13 mouse cellular contexts compared by ENCODE assay signal in genomic region chr5:151143955-151144354, GRCm38 (mm10).
DNase-seq lines count a peak whose midpoint lies in the region; ATAC-seq and TF ChIP-seq lines count a peak whose summit lies in the region.
"Had no signal": no experiment of that assay in that cellular context is flagged by ENCODE, and none has a peak within 500 bp of the region (broad histone marks: within the 10 kb centered on the region; RNA-seq: fewer than 3 reads in every experiment).

No protein-coding gene starts in this region.

- H3K4me2 ChIP-seq in forebrain, embryonic 12.5 days = no peak overlapping the region
- H3K4me2 ChIP-seq in forebrain, postnatal 0 days (ENCODE audit: low read depth) = no peak overlapping the region
- H3K4me2 ChIP-seq in limb, embryonic 11.5 days (ENCODE audit: low read depth, severe bottlenecking) = no peak overlapping the region
- H3K4me2 ChIP-seq: embryonic facial prominence, embryonic 12.5 days; heart, embryonic 13.5 days had no signal

- 0 out of 2 replicates have a peak overlapping the region, but pooled peaks have one; percentile 79 for H3K27ac ChIP-seq in forebrain, embryonic 12.5 days
- no peak overlapping the region for H3K27ac ChIP-seq in forebrain, postnatal 0 days (ENCODE audit: low read depth, low read length)
- H3K27ac ChIP-seq in left cerebral cortex, adult 2 months = peak overlapping the region; percentile 70; the same call in 1 of the 2 replicates
- peak overlapping the region; percentile 76 for H3K27ac ChIP-seq in limb, embryonic 11.5 days (replicated peaks; ENCODE audit: low read depth, low read length)

- H3K9ac ChIP-seq in forebrain, embryonic 12.5 days = no peak overlapping the region
- H3K9ac ChIP-seq in forebrain, postnatal 0 days = no peak overlapping the region
- no peak overlapping the region for H3K9ac ChIP-seq in limb, embryonic 11.5 days (ENCODE audit: low read length)
- H3K9ac ChIP-seq: embryonic facial prominence, embryonic 12.5 days had no signal

- H3K27me3 ChIP-seq in forebrain, embryonic 12.5 days = no peaks in the 10 kb centered on the region
- no peaks in the 10 kb centered on the region for H3K27me3 ChIP-seq in forebrain, postnatal 0 days (ENCODE audit: insufficient read depth, low read length)
- no peaks in the 10 kb centered on the region for H3K27me3 ChIP-seq in limb, embryonic 11.5 days (ENCODE audit: control insufficient read depth, insufficient read depth, low read length)
- H3K27me3 ChIP-seq: embryonic facial prominence, embryonic 12.5 days; heart, embryonic 13.5 days had no signal

- WGBS in forebrain, embryonic 12.5 days = 89% methylated on average over 5 of the region's 5 CpGs
- WGBS in forebrain, postnatal 0 days = 85% methylated on average over 5 of the region's 5 CpGs
- 75% methylated on average over 5 of the region's 5 CpGs for WGBS in limb, embryonic 11.5 days

- no peak for DNase-seq in forebrain, postnatal 0 days
- DNase-seq in left cerebral cortex, adult 2 months (ENCODE audit: extremely low spot score in 1 of 2, low spot score in 2 of 2) = no peak
- no peak for DNase-seq in left cerebral cortex, adult 18-20 months (ENCODE audit: low spot score in 2 of 2)
- peak; percentile 36 for DNase-seq in 3T3-L1 (ENCODE audit: low read depth, low spot score)
- no peak for DNase-seq in limb, embryonic 11.5 days (ENCODE audit: low spot score)
- DNase-seq in cerebellum, postnatal 4 days (ENCODE audit: low spot score in 2 of 2) = no peak
- no peak for DNase-seq in kidney, postnatal 25 days
- DNase-seq: cerebellum, adult 9-10 months; gastrocnemius, postnatal 10 days had no signal

- H3K36me3 ChIP-seq in forebrain, embryonic 12.5 days (replicated peaks) = no peaks in the 10 kb centered on the region
- no peaks in the 10 kb centered on the region for H3K36me3 ChIP-seq in forebrain, postnatal 0 days (ENCODE audit: insufficient read depth)
- H3K36me3 ChIP-seq in limb, embryonic 11.5 days (ENCODE audit: control insufficient read depth, insufficient read depth, low read length) = no peaks in the 10 kb centered on the region
- H3K36me3 ChIP-seq: embryonic facial prominence, embryonic 12.5 days; G1E; heart, embryonic 13.5 days had no signal

- intact Hi-C loops in left cerebral cortex, adult 2 months (cut with DNase I) = loop anchor here (5.0 kb wide), 1 partner anchor 88 kb away; the partner anchor contains the start of gene Stard13

- no peaks in the 10 kb centered on the region for H3K9me3 ChIP-seq in forebrain, embryonic 12.5 days
- H3K9me3 ChIP-seq in forebrain, postnatal 0 days (ENCODE audit: low read length) = no peaks in the 10 kb centered on the region
- no peaks in the 10 kb centered on the region for H3K9me3 ChIP-seq in limb, embryonic 11.5 days (ENCODE audit: control insufficient read depth, low read length)
- H3K9me3 ChIP-seq: embryonic facial prominence, embryonic 12.5 days; heart, embryonic 13.5 days had no signal

- no peak for TF ChIP-seq CTCF in forebrain, postnatal 0 days (IDR thresholded peaks at IDR 0.05; ENCODE audit: low read depth)
- no peak for TF ChIP-seq CTCF in left cerebral cortex, adult 2 months (IDR thresholded peaks at IDR 0.05)

- peaks cover 16% of the 10 kb centered on the region for H3K4me1 ChIP-seq in forebrain, embryonic 12.5 days
- H3K4me1 ChIP-seq in forebrain, postnatal 0 days (ENCODE audit: insufficient read depth) = 0 out of 2 replicates have a peak, but pooled peaks cover 3% of the 10 kb centered on the region
- peaks cover 23% of the 10 kb centered on the region for H3K4me1 ChIP-seq in limb, embryonic 11.5 days (ENCODE audit: control insufficient read depth, insufficient read depth, low read length)

- no peak for ATAC-seq in forebrain, embryonic 12.5 days (ENCODE audit: low FRiP score)
- no peak for ATAC-seq in forebrain, postnatal 0 days
- ATAC-seq in limb, embryonic 11.5 days (ENCODE audit: insufficient number of reproducible peaks, low FRiP score, low TSS enrichment, low read depth) = no peak

- H3K4me3 ChIP-seq in forebrain, embryonic 12.5 days (replicated peaks) = no peak overlapping the region
- H3K4me3 ChIP-seq in forebrain, postnatal 0 days (ENCODE audit: low read depth, low read length) = no peak overlapping the region
- H3K4me3 ChIP-seq in left cerebral cortex, adult 2 months = no peak overlapping the region
- H3K4me3 ChIP-seq in limb, embryonic 11.5 days (ENCODE audit: low read depth, low read length) = no peak overlapping the region
- H3K4me3 ChIP-seq: embryonic facial prominence, embryonic 12.5 days; heart, embryonic 13.5 days had no signal
